Mouse (Mus musculus): Measurements from ENCODE around the gene Gxylt1.

DNA sequence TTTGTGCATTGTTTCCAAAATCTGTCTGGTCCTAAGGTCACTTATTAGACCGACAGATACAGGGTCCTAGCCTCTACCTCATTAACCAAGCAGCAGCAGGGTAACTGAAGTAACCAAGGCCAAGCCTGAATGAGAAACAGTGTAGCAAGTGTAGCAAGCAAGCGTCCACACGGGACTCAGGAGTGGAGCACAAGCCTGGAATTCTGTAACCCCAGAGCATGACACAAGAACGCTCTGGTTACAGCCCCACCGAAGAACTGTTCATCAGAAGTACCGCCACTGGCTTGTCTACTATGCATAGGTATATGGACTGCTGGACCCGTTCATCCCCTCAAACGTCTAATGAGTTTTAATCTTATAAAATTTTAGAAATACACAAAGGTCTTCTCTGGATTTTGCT, 7.5 kb downstream of the Gxylt1 start:
- TF ChIP-seq POLR2A (IDR thresholded peaks at IDR 0.05; ENCODE audit: control insufficient read depth, low read depth, low read length): no peak
- no peak for TF ChIP-seq CTCF (IDR thresholded peaks at IDR 0.05; ENCODE audit: control insufficient read depth, insufficient read depth, insufficient replicate concordance, low read depth, low read length)
